Mouse (Mus musculus): Measurements from ENCODE around the gene Dapk2. TPM values are rescaled to one million over a fixed set of nuclear protein-coding genes. Genes with fewer than 3 reads are reported as not detected.

Gene Dapk2
- polyA plus RNA-seq, 1 experiment from 2014 or later = 0.19 TPM

GRCm38 (mm10) chr9:66168233-66168632, 10.2 kb downstream of the Dapk2 start:
- TF ChIP-seq CTCF (IDR thresholded peaks at IDR 0.05) = no peak
- DNase-seq (ENCODE audit: low read depth, low spot score) (no peak), ATAC-seq (no peak)
- in situ Hi-C loops (cut with MboI; ENCODE audit: low pct_unique_long_range_greater_than_20kb) = no loop called here
- ChIA-PET CTCF (no interaction called here), POLR2A (no interaction called here)
- H3K27me3 ChIP-seq = no peaks in the 10 kb centered on the region

GRCm38 (mm10) chr9:66170506-66170905, 12.5 kb downstream of the Dapk2 start:
- TF ChIP-seq CTCF (IDR thresholded peaks at IDR 0.05) = no peak
- POLR2A ChIA-PET = no interaction called here
- no peaks in the 10 kb centered on the region for H3K27me3 ChIP-seq
- no peak for DNase-seq (ENCODE audit: low read depth, low spot score)
- ATAC-seq = no peak
- in situ Hi-C loops (cut with MboI; ENCODE audit: low pct_unique_long_range_greater_than_20kb) = no loop called here
- CTCF ChIA-PET = no interaction called here

GRCm38 (mm10) chr9:66171275-66171921, 13.4 kb downstream of the Dapk2 start:
- ChIA-PET CTCF (no interaction called here), POLR2A (interaction anchor here (0.5 kb wide), 1 partner anchor 106 kb away, joined by 3 read pairs; no protein-coding TSS in a partner anchor)
- ATAC-seq = no peak
- in situ Hi-C loops (cut with MboI; ENCODE audit: low pct_unique_long_range_greater_than_20kb) = no loop called here
- H3K27me3 ChIP-seq = no peaks in the 10 kb centered on the region
- no peak for TF ChIP-seq CTCF (IDR thresholded peaks at IDR 0.05)
- DNase-seq (ENCODE audit: low read depth, low spot score) = no peak

GRCm38 (mm10) chr9:66173316-66173855, 15.4 kb downstream of the Dapk2 start:
- POLR2A ChIA-PET = no interaction called here
- CTCF ChIA-PET = no interaction called here
- in situ Hi-C loops (cut with MboI; ENCODE audit: low pct_unique_long_range_greater_than_20kb) = no loop called here
- DNase-seq (ENCODE audit: low read depth, low spot score) = no peak
- no peaks in the 10 kb centered on the region for H3K27me3 ChIP-seq
- no peak for TF ChIP-seq CTCF (IDR thresholded peaks at IDR 0.05)
- no peak for ATAC-seq

GRCm38 (mm10) chr9:66174985-66175384, 17.0 kb downstream of the Dapk2 start:
- POLR2A ChIA-PET = no interaction called here
- in situ Hi-C loops (cut with MboI; ENCODE audit: low pct_unique_long_range_greater_than_20kb) = no loop called here
- TF ChIP-seq CTCF (IDR thresholded peaks at IDR 0.05) = no peak
- ATAC-seq (no peak), DNase-seq (ENCODE audit: low read depth, low spot score) (no peak)
- CTCF ChIA-PET = no interaction called here
- no peaks in the 10 kb centered on the region for H3K27me3 ChIP-seq

GRCm38 (mm10) chr9:66177975-66178374, 20.0 kb downstream of the Dapk2 start:
- in situ Hi-C loops (cut with MboI; ENCODE audit: low pct_unique_long_range_greater_than_20kb) = no loop called here
- no peak for ATAC-seq
- ChIA-PET POLR2A (no interaction called here), CTCF (interaction anchor here (1.3 kb wide), 1 partner anchor 61 kb away, joined by 3 read pairs; no protein-coding TSS in a partner anchor)
- no peak for DNase-seq (ENCODE audit: low read depth, low spot score)
- H3K27me3 ChIP-seq = no peaks in the 10 kb centered on the region
- no peak for TF ChIP-seq CTCF (IDR thresholded peaks at IDR 0.05)

GRCm38 (mm10) chr9:66179795-66180194, 21.8 kb downstream of the Dapk2 start:
- no peak for TF ChIP-seq CTCF (IDR thresholded peaks at IDR 0.05)
- POLR2A ChIA-PET = no interaction called here
- DNase-seq (ENCODE audit: low read depth, low spot score) (no peak), ATAC-seq (no peak)
- in situ Hi-C loops (cut with MboI; ENCODE audit: low pct_unique_long_range_greater_than_20kb) = no loop called here
- H3K27me3 ChIP-seq = no peaks in the 10 kb centered on the region
- CTCF ChIA-PET = no interaction called here

GRCm38 (mm10) chr9:66181126-66181825, 23.3 kb downstream of the Dapk2 start:
- no peak for DNase-seq (ENCODE audit: low read depth, low spot score)
- in situ Hi-C loops (cut with MboI; ENCODE audit: low pct_unique_long_range_greater_than_20kb) = no loop called here
- no peaks in the 10 kb centered on the region for H3K27me3 ChIP-seq
- TF ChIP-seq CTCF (IDR thresholded peaks at IDR 0.05) = no peak
- ChIA-PET CTCF (no interaction called here), POLR2A (no interaction called here)
- no peak for ATAC-seq

- ATAC-seq = no peak
Observed at GRCm38 (mm10) chr9:66181826-66182678, 24.0 kb downstream of the Dapk2 start.

GRCm38 (mm10) chr9:66182679-66182993, 24.6 kb downstream of the Dapk2 start:
- CTCF ChIA-PET = no interaction called here
- POLR2A ChIA-PET = no interaction called here
- no peak for ATAC-seq
- no peak for DNase-seq (ENCODE audit: low read depth, low spot score)
- no peak for TF ChIP-seq CTCF (IDR thresholded peaks at IDR 0.05)
- in situ Hi-C loops (cut with MboI; ENCODE audit: low pct_unique_long_range_greater_than_20kb) = no loop called here
- no peaks in the 10 kb centered on the region for H3K27me3 ChIP-seq

More at GRCm38 (mm10) chr9:66181826-66182678, 24.0 kb downstream of the Dapk2 start:
- in situ Hi-C loops (cut with MboI; ENCODE audit: low pct_unique_long_range_greater_than_20kb) = no loop called here
- ChIA-PET POLR2A (no interaction called here), CTCF (no interaction called here)
- no peaks in the 10 kb centered on the region for H3K27me3 ChIP-seq
- DNase-seq (ENCODE audit: low read depth, low spot score) = no peak
- TF ChIP-seq CTCF (IDR thresholded peaks at IDR 0.05) = no peak

- POLR2A ChIA-PET = no interaction called here
Observed at GRCm38 (mm10) chr9:66183023-66183422, 25.0 kb downstream of the Dapk2 start.

More at GRCm38 (mm10) chr9:66183023-66183422, 25.0 kb downstream of the Dapk2 start:
- H3K27me3 ChIP-seq = no peaks in the 10 kb centered on the region
- ATAC-seq (no peak), DNase-seq (ENCODE audit: low read depth, low spot score) (no peak)
- in situ Hi-C loops (cut with MboI; ENCODE audit: low pct_unique_long_range_greater_than_20kb) = no loop called here
- CTCF ChIA-PET = no interaction called here
- TF ChIP-seq CTCF (IDR thresholded peaks at IDR 0.05) = no peak

All from Patski (cell line).